Comparison of ENCODE assay signal across 8 mouse cellular contexts in the genomic region with DNA sequence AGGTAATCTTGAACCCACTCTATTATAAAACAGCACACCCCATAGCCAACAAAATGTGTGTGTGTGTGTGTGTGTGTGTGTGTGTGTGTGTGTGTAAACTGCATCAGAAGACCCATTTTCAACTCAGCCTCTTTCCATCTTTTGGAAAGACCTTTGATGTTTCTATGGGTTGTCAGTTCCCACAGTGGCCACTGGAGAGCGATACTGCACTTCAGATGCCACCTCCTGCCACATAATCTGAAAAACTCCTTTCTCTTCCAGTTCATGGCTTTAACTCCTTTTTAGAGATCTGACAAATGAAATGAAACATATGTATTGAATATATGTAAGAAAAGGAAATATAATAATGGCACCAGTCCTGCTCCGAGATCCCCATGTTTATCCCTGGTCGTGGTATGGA.
A peak's percentile ranks its signal among the peaks of the same experiment; 100 is the strongest.
DNase-seq lines count a peak whose midpoint lies in the region; ATAC-seq and TF ChIP-seq lines count a peak whose summit lies in the region.

No protein-coding gene starts in this region.

- H3K27ac ChIP-seq in liver, postnatal 0 days (ENCODE audit: low read depth): no peak overlapping the region
- no peak overlapping the region for H3K27ac ChIP-seq in liver, embryonic 11.5 days (ENCODE audit: low read depth, low read length)

- ATAC-seq in liver, postnatal 0 days: no peak
- no peak for ATAC-seq in liver, embryonic 11.5 days (replicated peaks; ENCODE audit: low FRiP score)

- TF ChIP-seq EP300 in liver, postnatal 0 days (IDR thresholded peaks at IDR 0.05; ENCODE audit: low read depth): no peak

- no peaks in the 10 kb centered on the region for H3K4me1 ChIP-seq in liver, postnatal 0 days (ENCODE audit: insufficient read depth)
- H3K4me1 ChIP-seq in liver, embryonic 11.5 days (replicated peaks; ENCODE audit: control insufficient read depth, insufficient read depth, low read length): no peaks in the 10 kb centered on the region

- H3K9ac ChIP-seq in liver, postnatal 0 days (replicated peaks): no peak overlapping the region
- no peak overlapping the region for H3K9ac ChIP-seq in liver, embryonic 11.5 days (ENCODE audit: low read depth, low read length)

- no peaks in the 10 kb centered on the region for H3K9me3 ChIP-seq in liver, postnatal 0 days (ENCODE audit: low read length)
- no peaks in the 10 kb centered on the region for H3K9me3 ChIP-seq in liver, embryonic 11.5 days (ENCODE audit: control insufficient read depth, low read length)

- H3K36me3 ChIP-seq in liver, postnatal 0 days (replicated peaks; ENCODE audit: insufficient read depth, low read length): no peaks in the 10 kb centered on the region
- H3K36me3 ChIP-seq in liver, embryonic 11.5 days (ENCODE audit: control insufficient read depth, insufficient read depth, low read length): no peaks in the 10 kb centered on the region

- H3K4me3 ChIP-seq in liver, postnatal 0 days (ENCODE audit: low read depth, low read length): no peak overlapping the region
- no peak overlapping the region for H3K4me3 ChIP-seq in liver, embryonic 11.5 days (ENCODE audit: low read depth, low read length)

- peak; percentile 15 for DNase-seq in adrenal gland, postnatal 10 days
- DNase-seq in adrenal gland, postnatal 4 days (ENCODE audit: low spot score in 2 of 2): no peak
- no peak for DNase-seq in liver, postnatal 0 days
- no peak for DNase-seq in liver, embryonic 11.5 days (ENCODE audit: low spot score)
- peak; percentile 21 to 26 for DNase-seq in cerebellum, postnatal 4 days (ENCODE audit: low spot score in 2 of 2)
- DNase-seq in layer of hippocampus, postnatal 14 days (ENCODE audit: low spot score in 2 of 2): peak; percentile 26 to 46
- no peak for DNase-seq in thymus, postnatal 25 days
- no peak for DNase-seq in gastrocnemius, postnatal 25 days

- TF ChIP-seq CTCF in liver, postnatal 0 days (IDR thresholded peaks at IDR 0.05; ENCODE audit: low read depth): peak; percentile 56

- no peaks in the 10 kb centered on the region for H3K27me3 ChIP-seq in liver, postnatal 0 days (ENCODE audit: insufficient read depth, low read length)
- H3K27me3 ChIP-seq in liver, embryonic 11.5 days (replicated peaks; ENCODE audit: control insufficient read depth, insufficient read depth, low read length): no peaks in the 10 kb centered on the region; the same call in 1 of the 2 replicates

- H3K4me2 ChIP-seq in liver, postnatal 0 days (ENCODE audit: low read depth, low read length): no peak overlapping the region
- no peak overlapping the region for H3K4me2 ChIP-seq in liver, embryonic 11.5 days

- WGBS in liver, postnatal 0 days (ENCODE audit: insufficient replicate concordance): 46% methylated on average over 3 of the region's 3 CpGs
- WGBS in liver, embryonic 11.5 days: 57% methylated on average over 3 of the region's 3 CpGs

Comparison
In these comparisons a context has a peak if more than half of its experiments do, and no peak if none do; other contexts are left out.
1. DNase-seq: peak in adrenal gland, postnatal 10 days (single experiment), cerebellum, postnatal 4 days (2 of 2) and layer of hippocampus, postnatal 14 days (2 of 2); none in adrenal gland, postnatal 4 days (0 of 2), liver, postnatal 0 days (single experiment), liver, embryonic 11.5 days (single experiment), thymus, postnatal 25 days (single experiment) and gastrocnemius, postnatal 25 days (single experiment).